Mouse (Mus musculus): ENCODE data around the gene Padi6.

Gene Padi6

GRCm38 (mm10) chr4:140704166-140704565 is 38.3 kb downstream of the Padi6 start:
- DNase-seq (ENCODE audit: low spot score) = no peak

DNA sequence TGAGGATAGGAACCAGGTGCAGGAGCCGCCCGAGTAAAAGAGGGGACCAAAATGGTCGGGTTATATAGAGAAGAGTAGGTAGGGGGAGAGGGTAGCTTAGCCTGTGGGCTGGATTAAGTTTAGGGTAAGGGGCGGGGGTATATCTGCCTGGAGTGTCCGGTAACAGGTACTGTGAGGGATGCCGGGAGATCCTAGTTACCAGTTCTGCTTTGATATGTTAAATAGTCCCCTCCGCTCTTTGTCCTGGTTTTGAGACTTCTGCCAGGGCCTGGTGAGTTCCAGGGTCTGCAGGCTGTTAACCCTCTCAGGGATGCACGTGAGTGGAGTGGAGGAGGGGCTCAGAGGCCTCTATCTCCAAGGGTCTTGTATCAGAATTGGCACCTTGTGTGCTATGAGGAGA is 38.8 kb downstream of the Padi6 start:
- no peak for DNase-seq (ENCODE audit: low spot score)

GRCm38 (mm10) chr4:140702611-140703327 is 39.7 kb downstream of the Padi6 start:
- peak; percentile 65 for DNase-seq (ENCODE audit: low spot score)

- DNase-seq (ENCODE audit: low spot score) = peak; percentile 49
Observed at GRCm38 (mm10) chr4:140701716-140702561, 40.5 kb downstream of the Padi6 start.

- DNase-seq (ENCODE audit: low spot score) = peak; percentile 85
Observed at GRCm38 (mm10) chr4:140701049-140701715, 41.3 kb downstream of the Padi6 start.

GRCm38 (mm10) chr4:140700269-140701018 is 42.0 kb downstream of the Padi6 start, which contains the start of gene Rcc2:
TSS of gene Rcc2 (plus strand) at chr4:140700541.
- DNase-seq (ENCODE audit: low spot score) = peak; percentile 37

DNA sequence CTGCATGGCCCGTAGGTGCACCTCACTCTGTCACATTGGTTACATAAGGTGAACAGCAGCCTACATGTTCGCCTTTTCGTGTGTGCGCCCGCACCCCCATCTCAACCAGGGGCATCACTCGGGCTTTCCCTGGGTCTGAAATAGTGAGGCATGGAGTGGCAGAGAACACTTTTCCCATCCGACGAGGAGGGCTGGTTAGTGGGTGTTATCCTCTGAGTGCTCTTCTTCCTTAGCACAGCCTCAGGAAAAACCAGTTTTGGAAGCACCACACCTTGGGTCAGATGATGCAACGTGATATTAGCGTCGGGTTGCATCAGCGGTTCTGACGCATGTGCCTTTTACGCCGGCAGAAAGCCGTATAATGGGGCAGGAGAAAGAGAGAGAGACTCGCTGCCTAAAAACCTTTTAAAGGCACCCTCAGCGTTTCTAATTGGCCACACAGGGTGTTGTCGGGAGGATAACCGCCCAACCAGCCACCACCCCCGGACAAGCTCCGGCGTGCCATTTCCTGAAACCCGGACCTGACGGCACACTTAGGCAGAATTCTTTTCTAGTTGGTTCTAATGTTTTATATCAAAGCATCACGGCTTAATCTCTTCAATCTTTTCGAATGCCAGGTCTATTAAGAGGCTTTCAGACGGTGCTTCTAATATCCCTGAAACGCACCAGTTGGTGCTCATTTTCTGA is 42.9 kb downstream of the Padi6 start:
- peak; percentile 85 for DNase-seq (ENCODE audit: low spot score)

- no peak for DNase-seq (ENCODE audit: low spot score)
Observed at GRCm38 (mm10) chr4:140695675-140696585, 46.5 kb downstream of the Padi6 start.

- DNase-seq (ENCODE audit: low spot score) = no peak
Observed at GRCm38 (mm10) chr4:140695146-140695545, 47.3 kb downstream of the Padi6 start.

DNA sequence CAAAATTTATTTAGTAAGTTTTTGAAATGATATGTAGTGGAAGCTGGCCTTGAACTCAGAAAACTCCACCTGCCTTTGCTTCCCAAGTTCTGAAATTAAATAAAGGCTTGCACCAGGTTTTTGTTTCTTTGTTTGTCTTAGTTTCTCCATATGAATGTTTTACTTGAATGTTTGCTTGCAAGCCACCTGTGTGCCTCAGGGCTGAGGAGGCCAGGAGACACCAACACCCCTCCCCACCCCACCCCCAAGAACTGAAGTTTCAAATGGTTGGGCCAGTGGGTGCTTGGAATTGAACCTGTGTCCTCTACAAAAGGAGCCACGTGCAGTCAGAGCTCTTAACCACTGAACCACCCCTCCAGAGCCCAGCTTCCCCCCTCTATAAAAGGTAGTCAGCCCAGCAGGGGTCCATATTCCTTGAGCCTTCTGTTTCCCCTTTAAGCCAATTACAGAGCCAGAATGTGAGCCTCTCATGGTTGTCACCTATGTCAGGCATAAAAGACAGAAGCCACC is 47.8 kb downstream of the Padi6 start:
- no peak for DNase-seq (ENCODE audit: low spot score)

- no peak for DNase-seq (ENCODE audit: low spot score)
Observed at GRCm38 (mm10) chr4:140693513-140693912, 48.9 kb downstream of the Padi6 start.

DNA sequence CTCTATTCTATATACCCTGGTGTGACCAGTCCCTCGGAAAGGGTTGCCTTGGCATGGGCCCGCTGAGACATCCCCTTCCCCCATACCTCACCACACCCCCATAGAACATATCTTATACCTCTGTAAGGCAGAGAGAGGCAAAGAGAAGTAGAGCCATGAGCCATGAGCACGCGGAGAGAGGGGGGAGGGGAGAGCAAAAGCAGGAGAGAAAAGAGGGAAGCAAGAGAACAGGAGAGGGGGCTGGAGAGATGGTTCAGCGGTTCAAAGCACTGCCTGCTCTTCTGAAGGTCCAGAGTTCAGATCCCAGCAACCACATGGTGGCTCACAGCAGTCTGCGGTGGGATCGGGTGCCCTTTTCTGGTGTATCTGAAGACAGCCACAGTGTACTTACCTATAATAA is 51.0 kb downstream of the Padi6 start:
- DNase-seq (ENCODE audit: low spot score) = no peak

GRCm38 (mm10) chr4:140689873-140690655 is 52.4 kb downstream of the Padi6 start:
- no peak for DNase-seq (ENCODE audit: low spot score)

- no peak for DNase-seq (ENCODE audit: low spot score)
Observed at GRCm38 (mm10) chr4:140688826-140689425, 53.5 kb downstream of the Padi6 start.

DNA sequence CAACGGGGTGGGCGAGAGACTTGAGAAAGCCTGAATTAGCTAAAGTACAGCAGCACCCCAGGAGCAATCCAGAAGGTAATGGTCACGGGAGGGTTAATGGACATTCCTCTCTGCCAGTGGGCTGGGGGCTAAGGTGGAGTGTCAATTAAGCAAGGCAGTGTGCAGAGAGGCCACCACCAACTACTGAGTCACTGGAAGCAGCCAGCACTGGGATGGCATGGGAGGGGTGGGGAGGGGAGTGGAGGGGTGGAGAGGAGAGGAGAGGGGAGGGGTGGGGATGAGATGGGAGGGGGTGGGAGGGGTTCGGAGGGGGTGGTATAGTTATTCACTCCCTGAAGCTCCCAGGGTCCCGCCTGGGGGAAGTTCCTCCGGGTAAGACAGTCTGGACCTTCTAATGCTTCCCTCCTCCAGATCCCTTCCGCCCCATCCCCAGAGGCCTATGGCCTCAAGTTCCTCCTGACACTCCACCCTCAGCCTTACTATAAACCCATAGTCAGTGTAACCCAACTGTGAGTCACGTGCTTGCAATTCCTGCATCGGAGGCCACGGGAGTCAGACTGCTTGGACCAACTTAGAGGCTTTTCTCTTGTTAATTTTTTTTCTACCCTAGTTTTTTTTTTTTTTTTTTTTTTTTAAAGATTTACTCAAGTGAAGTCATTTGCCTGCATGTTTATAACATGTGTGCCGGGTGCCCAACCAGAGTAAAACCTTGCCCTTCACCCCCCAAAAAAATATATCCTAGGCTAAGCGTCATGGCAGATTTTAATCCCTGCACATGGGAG is 54.2 kb downstream of the Padi6 start:
- no peak for DNase-seq (ENCODE audit: low spot score)

DNA sequence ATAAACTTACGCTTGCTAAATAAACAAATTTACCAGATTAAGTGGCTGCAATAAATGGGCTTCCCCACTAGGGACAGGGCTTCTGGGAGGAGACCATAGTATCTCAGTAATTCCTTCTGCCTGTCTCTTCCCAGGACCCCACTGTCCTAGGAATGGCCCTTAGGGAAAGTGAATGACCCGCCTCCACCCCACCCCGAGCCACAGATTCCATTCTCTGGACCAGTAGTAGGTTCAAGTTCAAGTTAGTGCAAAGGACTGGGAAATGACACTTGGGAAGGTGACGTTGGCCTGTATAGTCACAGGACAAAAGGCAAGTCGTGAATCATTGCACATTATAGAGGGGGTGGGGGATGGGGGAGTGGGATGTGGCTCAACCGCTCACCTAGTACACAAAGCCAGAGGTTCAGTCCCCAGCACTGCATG is 57.6 kb downstream of the Padi6 start:
- no peak for DNase-seq (ENCODE audit: low spot score)

DNA sequence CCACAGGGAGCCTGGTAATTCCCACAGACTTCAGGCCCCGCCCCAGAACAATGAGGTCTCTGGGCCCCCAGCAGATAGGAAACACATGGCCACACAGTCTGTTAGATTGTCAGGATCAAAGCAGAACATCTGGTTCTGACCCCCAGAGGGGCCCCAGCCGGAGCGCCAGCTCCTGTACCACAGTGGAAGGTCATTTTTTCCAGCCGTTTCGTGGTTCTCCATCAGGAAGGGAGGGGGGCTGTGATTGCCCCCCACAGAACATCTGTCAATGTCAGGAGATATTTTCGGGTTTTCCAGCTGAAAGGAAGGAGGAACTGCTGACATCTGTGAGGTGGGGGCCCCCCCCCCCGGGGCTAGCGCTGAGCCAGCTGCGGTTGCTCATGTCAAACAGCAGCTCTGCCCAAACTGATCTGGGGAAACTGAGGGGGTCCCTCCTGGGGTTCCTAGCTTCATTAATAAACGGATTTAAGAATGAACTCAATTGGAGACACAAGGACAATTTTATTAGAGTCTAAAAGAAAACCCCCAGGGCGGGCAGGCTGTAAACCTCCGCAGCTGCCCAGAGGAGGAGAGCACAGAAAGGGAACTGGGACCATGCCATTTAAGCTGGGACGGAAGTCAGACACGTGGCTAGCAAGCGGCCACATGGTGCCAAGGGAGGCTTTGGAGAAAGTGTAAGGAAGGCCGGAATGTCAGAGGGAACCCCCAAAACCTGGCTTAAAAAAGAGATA is 58.1 kb downstream of the Padi6 start:
- DNase-seq (ENCODE audit: low spot score) = no peak
